Mouse (Mus musculus): ENCODE results near the gene Aldh6a1. TPM values are rescaled to one million over a fixed set of nuclear protein-coding genes. Genes with fewer than 3 reads are reported as not detected.

Gene Aldh6a1
- polyA plus RNA-seq, 1 experiment from 2014 or later, result 55.5 TPM

GRCm38 (mm10) chr12:84404541-84404940, 46.3 kb downstream of the Aldh6a1 start:
- Histone ChIP-seq H3K9ac (ENCODE audit: low read depth, low read length) (no peak overlapping the region), H3K27me3 (ENCODE audit: control insufficient read depth, insufficient read depth, low read depth, low read length) (no peaks in the 10 kb centered on the region), H3K36me3 (ENCODE audit: control insufficient read depth, insufficient read depth) (no peaks in the 10 kb centered on the region), H3K4me2 (ENCODE audit: low read depth, low read length) (no peak overlapping the region), H3K27ac (ENCODE audit: low read length) (no peak overlapping the region), H3K4me1 (ENCODE audit: control insufficient read depth, low read depth, low read length) (peaks cover 18% of the 10 kb centered on the region), H3K4me3 (ENCODE audit: low read depth, low read length) (no peak overlapping the region), H3K9me3 (replicated peaks; ENCODE audit: control insufficient read depth, low read length) (no peaks in the 10 kb centered on the region)
- no peak for ATAC-seq (ENCODE audit: low read depth)
- WGBS (ENCODE audit: insufficient replicate concordance), result 77% methylated on average over 6 of the region's 6 CpGs

- no peaks in the 10 kb centered on the region for H3K9me3 ChIP-seq (replicated peaks; ENCODE audit: control insufficient read depth, low read length)
- peak; percentile 55 for ATAC-seq (ENCODE audit: low read depth)
- no peaks in the 10 kb centered on the region for H3K36me3 ChIP-seq (ENCODE audit: control insufficient read depth, insufficient read depth)
- no peaks in the 10 kb centered on the region for H3K27me3 ChIP-seq (ENCODE audit: control insufficient read depth, insufficient read depth, low read depth, low read length)
- peak overlapping the region; percentile 81 for H3K27ac ChIP-seq (ENCODE audit: low read length)
- H3K4me2 ChIP-seq (ENCODE audit: low read depth, low read length), result no peak overlapping the region
- peaks cover 10% of the 10 kb centered on the region for H3K4me1 ChIP-seq (ENCODE audit: control insufficient read depth, low read depth, low read length)
- WGBS (ENCODE audit: insufficient replicate concordance), result 53% methylated on average over 9 of the region's 9 CpGs
- no peak overlapping the region for H3K9ac ChIP-seq (ENCODE audit: low read depth, low read length)
- no peak overlapping the region for H3K4me3 ChIP-seq (ENCODE audit: low read depth, low read length)
These were observed 47.9 kb downstream of the Aldh6a1 start for GRCm38 (mm10) chr12:84402923-84403322.

- Histone ChIP-seq H3K36me3 (ENCODE audit: control insufficient read depth, insufficient read depth) (no peaks in the 10 kb centered on the region), H3K27ac (ENCODE audit: low read length) (peak overlapping the region; percentile 75), H3K9ac (ENCODE audit: low read depth, low read length) (no peak overlapping the region), H3K4me2 (ENCODE audit: low read depth, low read length) (no peak overlapping the region), H3K4me1 (ENCODE audit: control insufficient read depth, low read depth, low read length) (peaks cover 6% of the 10 kb centered on the region), H3K27me3 (ENCODE audit: control insufficient read depth, insufficient read depth, low read depth, low read length) (no peaks in the 10 kb centered on the region), H3K4me3 (ENCODE audit: low read depth, low read length) (no peak overlapping the region), H3K9me3 (replicated peaks; ENCODE audit: control insufficient read depth, low read length) (no peaks in the 10 kb centered on the region)
- peak; percentile 44 for ATAC-seq (ENCODE audit: low read depth)
- WGBS (ENCODE audit: insufficient replicate concordance), result 44% methylated on average over 3 of the region's 3 CpGs
These were observed 50.2 kb downstream of the Aldh6a1 start for GRCm38 (mm10) chr12:84400653-84401052.

GRCm38 (mm10) chr12:84400068-84400467, 50.7 kb downstream of the Aldh6a1 start:
- 68% methylated on average over 3 of the region's 3 CpGs for WGBS (ENCODE audit: insufficient replicate concordance)
- no peak overlapping the region for H3K4me2 ChIP-seq (ENCODE audit: low read depth, low read length)
- peaks cover 6% of the 10 kb centered on the region for H3K4me1 ChIP-seq (ENCODE audit: control insufficient read depth, low read depth, low read length)
- H3K36me3 ChIP-seq (ENCODE audit: control insufficient read depth, insufficient read depth), result no peaks in the 10 kb centered on the region
- no peaks in the 10 kb centered on the region for H3K9me3 ChIP-seq (replicated peaks; ENCODE audit: control insufficient read depth, low read length)
- no peak overlapping the region for H3K4me3 ChIP-seq (ENCODE audit: low read depth, low read length)
- no peak for ATAC-seq (ENCODE audit: low read depth)
- no peak overlapping the region for H3K9ac ChIP-seq (ENCODE audit: low read depth, low read length)
- no peaks in the 10 kb centered on the region for H3K27me3 ChIP-seq (ENCODE audit: control insufficient read depth, insufficient read depth, low read depth, low read length)
- H3K27ac ChIP-seq (ENCODE audit: low read length), result peak overlapping the region; percentile 75

GRCm38 (mm10) chr12:84399663-84400062, 51.1 kb downstream of the Aldh6a1 start:
- H3K36me3 ChIP-seq (ENCODE audit: control insufficient read depth, insufficient read depth), result no peaks in the 10 kb centered on the region
- WGBS (ENCODE audit: insufficient replicate concordance), result 63% methylated on average over 9 of the region's 9 CpGs
- H3K27ac ChIP-seq (ENCODE audit: low read length), result peak overlapping the region; percentile 75
- H3K4me3 ChIP-seq (ENCODE audit: low read depth, low read length), result no peak overlapping the region
- H3K27me3 ChIP-seq (ENCODE audit: control insufficient read depth, insufficient read depth, low read depth, low read length), result no peaks in the 10 kb centered on the region
- H3K4me2 ChIP-seq (ENCODE audit: low read depth, low read length), result 0 out of 2 replicates have a peak overlapping the region, but pooled peaks have one; percentile 17
- peak; percentile 22; the same call in 1 of the 2 replicates for ATAC-seq (ENCODE audit: low read depth)
- H3K4me1 ChIP-seq (ENCODE audit: control insufficient read depth, low read depth, low read length), result peaks cover 6% of the 10 kb centered on the region
- no peaks in the 10 kb centered on the region for H3K9me3 ChIP-seq (replicated peaks; ENCODE audit: control insufficient read depth, low read length)
- H3K9ac ChIP-seq (ENCODE audit: low read depth, low read length), result no peak overlapping the region

GRCm38 (mm10) chr12:84399135-84399534, 51.7 kb downstream of the Aldh6a1 start:
- no peaks in the 10 kb centered on the region for H3K27me3 ChIP-seq (ENCODE audit: control insufficient read depth, insufficient read depth, low read depth, low read length)
- no peaks in the 10 kb centered on the region for H3K9me3 ChIP-seq (replicated peaks; ENCODE audit: control insufficient read depth, low read length)
- ATAC-seq (ENCODE audit: low read depth), result no peak
- H3K4me2 ChIP-seq (ENCODE audit: low read depth, low read length), result 0 out of 2 replicates have a peak overlapping the region, but pooled peaks have one; percentile 17
- 76% methylated on average over 9 of the region's 9 CpGs for WGBS (ENCODE audit: insufficient replicate concordance)
- peaks cover 6% of the 10 kb centered on the region for H3K4me1 ChIP-seq (ENCODE audit: control insufficient read depth, low read depth, low read length)
- H3K36me3 ChIP-seq (ENCODE audit: control insufficient read depth, insufficient read depth), result no peaks in the 10 kb centered on the region
- H3K27ac ChIP-seq (ENCODE audit: low read length), result peak overlapping the region; percentile 75
- no peak overlapping the region for H3K4me3 ChIP-seq (ENCODE audit: low read depth, low read length)
- H3K9ac ChIP-seq (ENCODE audit: low read depth, low read length), result no peak overlapping the region

GRCm38 (mm10) chr12:84398629-84399028, 52.2 kb downstream of the Aldh6a1 start:
- Histone ChIP-seq H3K4me3 (ENCODE audit: low read depth, low read length) (no peak overlapping the region), H3K27ac (ENCODE audit: low read length) (peak overlapping the region; percentile 19; the same call in 1 of the 2 replicates), H3K27me3 (ENCODE audit: control insufficient read depth, insufficient read depth, low read depth, low read length) (no peaks in the 10 kb centered on the region), H3K36me3 (ENCODE audit: control insufficient read depth, insufficient read depth) (no peaks in the 10 kb centered on the region), H3K9ac (ENCODE audit: low read depth, low read length) (no peak overlapping the region), H3K4me2 (ENCODE audit: low read depth, low read length) (no peak overlapping the region), H3K9me3 (replicated peaks; ENCODE audit: control insufficient read depth, low read length) (no peaks in the 10 kb centered on the region), H3K4me1 (ENCODE audit: control insufficient read depth, low read depth, low read length) (peaks cover 6% of the 10 kb centered on the region)
- no peak for ATAC-seq (ENCODE audit: low read depth)
- 71% methylated on average over 5 of the region's 5 CpGs for WGBS (ENCODE audit: insufficient replicate concordance)

GRCm38 (mm10) chr12:84397685-84398084, 53.1 kb downstream of the Aldh6a1 start:
- no peak overlapping the region for H3K27ac ChIP-seq (ENCODE audit: low read length)
- H3K4me1 ChIP-seq (ENCODE audit: control insufficient read depth, low read depth, low read length), result peaks cover 6% of the 10 kb centered on the region
- no peak for ATAC-seq (ENCODE audit: low read depth)
- no peaks in the 10 kb centered on the region for H3K27me3 ChIP-seq (ENCODE audit: control insufficient read depth, insufficient read depth, low read depth, low read length)
- no peak overlapping the region for H3K4me2 ChIP-seq (ENCODE audit: low read depth, low read length)
- H3K36me3 ChIP-seq (ENCODE audit: control insufficient read depth, insufficient read depth), result no peaks in the 10 kb centered on the region
- H3K9ac ChIP-seq (ENCODE audit: low read depth, low read length), result no peak overlapping the region
- H3K4me3 ChIP-seq (ENCODE audit: low read depth, low read length), result no peak overlapping the region
- H3K9me3 ChIP-seq (replicated peaks; ENCODE audit: control insufficient read depth, low read length), result no peaks in the 10 kb centered on the region

GRCm38 (mm10) chr12:84396947-84397679, 53.7 kb downstream of the Aldh6a1 start:
- no peak overlapping the region for H3K4me2 ChIP-seq (ENCODE audit: low read depth, low read length)
- peaks cover 6% of the 10 kb centered on the region for H3K4me1 ChIP-seq (ENCODE audit: control insufficient read depth, low read depth, low read length)
- no peak overlapping the region for H3K9ac ChIP-seq (ENCODE audit: low read depth, low read length)
- no peaks in the 10 kb centered on the region for H3K9me3 ChIP-seq (replicated peaks; ENCODE audit: control insufficient read depth, low read length)
- no peaks in the 10 kb centered on the region for H3K36me3 ChIP-seq (ENCODE audit: control insufficient read depth, insufficient read depth)
- H3K4me3 ChIP-seq (ENCODE audit: low read depth, low read length), result no peak overlapping the region
- H3K27me3 ChIP-seq (ENCODE audit: control insufficient read depth, insufficient read depth, low read depth, low read length), result no peaks in the 10 kb centered on the region
- ATAC-seq (ENCODE audit: low read depth), result peak; percentile 75
- 67% methylated on average over 14 of the region's 14 CpGs for WGBS (ENCODE audit: insufficient replicate concordance)
- peak overlapping the region; percentile 8; the same call in 1 of the 2 replicates for H3K27ac ChIP-seq (ENCODE audit: low read length)
